Mouse (Mus musculus) stomach, postnatal 0 days (tissue): ENCODE results near the gene Ctsc. TPM values are rescaled to one million over a fixed set of nuclear protein-coding genes. Genes with fewer than 3 reads are reported as not detected.

Source experiments
- ATAC-seq: fragments of 200-750 bp; cut with Nextera tagmentation; 2 replicates; pipeline ENCODE4 v1.8.0; 2017; ENCODE audit not compliant: low FRiP score, low TSS enrichment
- DNase-seq: peaks from one replicate; pipeline ENCODE4 v3.0.0-alpha.2; 2016; ENCODE audit warnings: low spot score
- H3K27ac ChIP-seq: fragments of 300-500 bp; sonication (generic); replicated peaks from 2 replicates; pipeline ENCODE4 v1.5.1; 2014; ENCODE audit warnings: mild to moderate bottlenecking, control low read depth
- H3K27me3 ChIP-seq: fragments of 300-500 bp; sonication (generic); 2 replicates; pipeline ENCODE4 v1.6.1; 2014; ENCODE audit warnings: low read length; ENCODE audit not compliant: control insufficient read depth, insufficient read depth
- H3K36me3 ChIP-seq: fragments of 300-500 bp; sonication (generic); 2 replicates; pipeline ENCODE4 v1.6.1; 2014; ENCODE audit warnings: low read length, mixed read lengths; ENCODE audit not compliant: control insufficient read depth, insufficient read depth
- H3K4me1 ChIP-seq: fragments of 300-500 bp; sonication (generic); replicated peaks from 2 replicates; pipeline ENCODE4 v1.6.1; 2014; ENCODE audit warnings: antibody characterized with exemption; ENCODE audit not compliant: control insufficient read depth, insufficient read depth
- H3K4me2 ChIP-seq: fragments of 300-500 bp; sonication (generic); replicated peaks from 2 replicates; pipeline ENCODE4 v1.6.1; 2014; ENCODE audit warnings: low read depth, mild to moderate bottlenecking, control low read depth, moderate library complexity
- H3K4me3 ChIP-seq: fragments of 300-500 bp; sonication (generic); 2 replicates; pipeline ENCODE4 v1.5.1; 2014; ENCODE audit warnings: low read depth, low read length, control low read depth
- H3K9ac ChIP-seq: fragments of 300-500 bp; sonication (generic); 2 replicates; pipeline ENCODE4 v1.6.1; 2014; ENCODE audit warnings: mild to moderate bottlenecking, low read length, control low read depth, mixed read lengths
- H3K9me3 ChIP-seq: fragments of 300-500 bp; sonication (generic); 2 replicates; pipeline ENCODE4 v1.6.1; 2016; ENCODE audit warnings: low read length; ENCODE audit not compliant: control insufficient read depth
- CTCF ChIP-seq: IDR thresholded peaks from 2 replicates; pipeline ENCODE4 v1.5.1; 2016; ENCODE audit warnings: antibody characterized with exemption, low read depth, mild to moderate bottlenecking, moderate library complexity
- EP300 ChIP-seq: optimal IDR thresholded peaks from 2 replicates; pipeline ENCODE3; 2016; ENCODE audit warnings: antibody characterized with exemption
- WGBS: fragments of 180-500 bp; shearing (Covaris S2); extraction: QIAGEN DNeasy Blood & Tissue Kit; methylation state at CpG from one replicate; pipeline ENCODE4 v1.1.7; 2014; 5-methylcytosine and 5-hydroxymethylcytosine counted together
- polyA plus RNA-seq: library from polyadenylated mRNA; unstranded; fragments of >200 nt; fragmentation: Nextera tagmentation; extraction: Ambion mirVana; gene quantifications from 2 replicates; pipeline ENCODE4 v1.2.1, GENCODE M21; 2015

Ctsc gene
- polyA plus RNA-seq, 1 experiment from 2014 or later, result 65.8 TPM

DNA sequence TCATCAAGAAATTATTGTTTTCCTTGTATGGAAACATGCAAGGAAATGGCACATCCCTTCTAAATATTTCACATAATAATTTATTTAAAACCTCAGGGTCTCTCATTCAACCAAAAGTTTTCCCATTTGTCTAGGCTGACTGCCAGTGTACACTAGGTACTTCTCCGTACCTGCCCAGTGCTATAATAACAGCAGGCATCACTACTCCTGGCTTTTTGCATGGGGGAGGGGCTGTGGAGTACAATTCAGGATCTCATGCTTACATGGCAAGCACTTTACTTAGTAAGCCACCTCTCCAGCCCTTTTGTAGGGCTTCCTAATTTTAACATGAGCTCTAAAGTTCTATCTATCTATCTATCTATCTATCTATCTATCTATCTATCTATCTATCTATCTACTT, 8.0 kb upstream of the Ctsc start:
- 34% methylated on average over 1 of the region's 1 CpGs for WGBS
- ATAC-seq (no peak), DNase-seq (no peak)

DNA sequence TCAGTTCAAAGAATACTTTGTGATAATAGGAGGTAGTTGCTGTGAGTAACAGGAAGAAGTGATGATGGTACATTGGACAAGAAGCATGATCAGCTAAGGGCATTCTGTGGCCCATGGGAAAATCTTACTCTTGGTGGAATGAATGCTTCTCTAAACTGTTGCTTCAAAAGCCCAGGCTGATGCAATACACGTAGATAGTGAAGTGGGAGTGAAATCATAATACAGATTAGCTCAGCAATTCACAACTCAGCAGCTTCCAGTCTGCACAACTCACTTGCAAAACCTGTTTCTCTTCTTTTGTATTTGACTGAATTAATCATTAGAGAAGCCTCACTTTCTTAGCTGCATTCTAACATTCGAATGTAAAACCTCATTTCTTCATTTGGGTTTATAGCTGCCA, 6.4 kb upstream of the Ctsc start:
- no peak overlapping the region for H3K4me2 ChIP-seq
- 12% methylated on average over 2 of the region's 2 CpGs for WGBS

More for the DNA sequence above, 8.0 kb upstream of the Ctsc start:
- no peaks in the 10 kb centered on the region for H3K27me3 ChIP-seq
- H3K4me3 ChIP-seq, result no peak overlapping the region
- H3K9ac ChIP-seq, result no peak overlapping the region
- H3K36me3 ChIP-seq, result no peaks in the 10 kb centered on the region
- no peak for TF ChIP-seq CTCF
- TF ChIP-seq EP300, result no peak
- no peaks in the 10 kb centered on the region for H3K9me3 ChIP-seq
- no peak overlapping the region for H3K27ac ChIP-seq
- no peak overlapping the region for H3K4me2 ChIP-seq
- H3K4me1 ChIP-seq, result no peaks in the 10 kb centered on the region

DNA sequence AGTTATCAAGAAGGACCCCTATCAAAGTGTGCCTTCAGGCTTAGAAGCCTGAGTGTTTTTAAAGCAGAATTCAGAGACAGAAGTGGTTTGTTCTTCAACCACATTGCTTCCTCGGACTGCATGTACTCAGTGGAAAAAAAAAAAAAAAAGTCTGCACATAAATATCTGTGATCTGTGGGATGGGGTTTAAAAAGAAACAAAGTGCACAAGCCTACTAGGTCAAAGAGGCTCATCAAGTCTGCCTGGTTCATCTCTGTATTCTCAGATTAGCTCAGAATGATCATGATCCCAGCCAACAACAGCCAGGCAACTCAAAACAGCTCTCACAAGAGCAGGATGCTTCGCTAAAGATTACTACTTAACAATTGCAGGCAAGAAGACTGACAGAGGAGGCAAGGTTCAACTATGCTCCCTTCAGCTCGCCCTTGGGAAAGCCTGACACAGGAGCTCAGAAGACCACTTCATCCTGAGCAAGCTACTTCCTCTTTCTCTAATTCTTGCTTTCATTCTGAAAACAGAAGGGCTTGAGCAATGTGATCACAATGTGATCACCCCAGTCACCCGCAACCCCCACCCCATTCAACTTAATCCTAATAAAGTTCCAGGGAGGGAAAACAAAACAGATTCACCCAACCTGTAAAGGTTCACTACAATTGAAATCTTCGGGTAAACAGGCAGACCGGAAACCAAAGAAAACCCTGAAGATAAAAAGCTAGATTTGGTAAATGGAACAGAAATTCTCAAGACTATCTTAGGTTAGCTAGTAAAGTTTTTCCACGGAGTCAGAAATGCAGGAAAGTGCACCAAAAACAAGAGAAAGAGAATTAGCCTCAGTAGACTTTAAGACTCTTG, 745 bp upstream of the Ctsc start:
- ATAC-seq (no peak), DNase-seq (peak; percentile 15)
- TF ChIP-seq EP300, result no peak
- TF ChIP-seq CTCF, result no peak
- H3K9me3 ChIP-seq, result no peaks in the 10 kb centered on the region
- H3K4me3 ChIP-seq, result peak overlapping the region; percentile 60
- no peaks in the 10 kb centered on the region for H3K36me3 ChIP-seq
- peak overlapping the region; percentile 79; the same call in 1 of the 2 replicates for H3K9ac ChIP-seq
- H3K4me1 ChIP-seq, result no peaks in the 10 kb centered on the region
- whole genome bisulfite sequencing, result 44% methylated on average over 7 of the region's 7 CpGs
- H3K27ac ChIP-seq, result peak overlapping the region; percentile 87
- peak overlapping the region; percentile 85 for H3K4me2 ChIP-seq
- H3K27me3 ChIP-seq, result no peaks in the 10 kb centered on the region

More for the DNA sequence above, 6.4 kb upstream of the Ctsc start:
- H3K4me3 ChIP-seq, result no peak overlapping the region
- H3K27me3 ChIP-seq, result no peaks in the 10 kb centered on the region
- no peak overlapping the region for H3K27ac ChIP-seq
- TF ChIP-seq EP300, result no peak
- TF ChIP-seq CTCF, result no peak
- H3K4me1 ChIP-seq, result no peaks in the 10 kb centered on the region
- no peaks in the 10 kb centered on the region for H3K36me3 ChIP-seq
- DNase-seq, result peak; percentile 16
- no peaks in the 10 kb centered on the region for H3K9me3 ChIP-seq
- no peak overlapping the region for H3K9ac ChIP-seq
- peak; percentile 92 for ATAC-seq

DNA sequence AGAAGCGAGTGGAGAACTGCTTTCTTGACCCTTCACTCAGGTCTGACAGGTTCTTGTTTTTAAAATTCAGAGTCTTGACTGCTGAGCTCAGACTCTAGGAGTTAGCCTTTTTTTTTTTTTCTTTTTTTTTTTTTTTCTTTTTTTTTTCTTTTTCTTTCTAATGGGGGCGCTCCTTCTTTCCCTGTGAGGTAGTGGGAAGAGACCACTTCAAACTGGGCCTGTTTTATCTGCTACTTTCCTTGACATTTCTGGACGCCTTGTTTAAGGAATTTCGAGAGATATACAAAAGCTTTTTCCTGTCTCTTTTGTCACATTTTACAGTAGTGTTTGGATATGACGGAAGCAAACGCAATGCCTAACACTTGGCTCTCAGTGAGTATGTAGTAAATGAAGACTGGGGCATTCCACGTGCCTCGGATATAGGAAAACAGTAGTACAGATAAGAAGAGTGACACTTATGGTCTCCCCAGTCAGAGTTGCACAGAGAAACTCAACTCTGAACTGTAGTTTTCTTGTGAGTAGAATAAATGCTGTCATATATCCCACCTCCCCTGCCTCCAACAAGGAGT, 827 bp downstream of the Ctsc start:
- Histone ChIP-seq H3K9me3 (no peaks in the 10 kb centered on the region), H3K4me3 (peak overlapping the region; percentile 60), H3K27me3 (no peaks in the 10 kb centered on the region), H3K4me2 (peak overlapping the region; percentile 85), H3K27ac (peak overlapping the region; percentile 87; the same call in 1 of the 2 replicates), H3K36me3 (no peaks in the 10 kb centered on the region), H3K9ac (peak overlapping the region; percentile 79), H3K4me1 (no peaks in the 10 kb centered on the region)
- no peak for TF ChIP-seq EP300
- no peak for TF ChIP-seq CTCF
- no peak for DNase-seq
- 10% methylated on average over 8 of the region's 8 CpGs for WGBS
- no peak for ATAC-seq

DNA sequence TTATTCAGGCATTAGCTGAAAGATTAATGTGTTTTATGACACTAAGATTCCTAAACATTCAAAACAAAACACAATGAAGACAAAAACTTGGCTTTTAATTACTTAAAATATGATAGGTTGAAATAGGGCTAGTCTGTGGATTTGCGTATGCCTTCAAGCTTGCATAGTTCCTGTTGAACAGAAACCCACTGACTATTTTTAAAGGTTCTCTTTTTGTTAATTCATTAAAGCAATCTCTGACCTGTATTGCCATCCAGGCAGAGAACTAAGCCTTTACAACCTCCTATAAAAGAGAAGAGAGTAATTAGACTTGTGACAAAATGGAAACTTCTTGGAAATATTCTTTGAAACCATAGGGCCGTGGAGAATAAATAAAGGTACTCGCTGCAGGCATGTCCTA, 7.4 kb downstream of the Ctsc start:
- Histone ChIP-seq H3K27me3 (no peaks in the 10 kb centered on the region), H3K27ac (no peak overlapping the region), H3K4me1 (no peaks in the 10 kb centered on the region), H3K9ac (no peak overlapping the region), H3K4me2 (no peak overlapping the region), H3K4me3 (no peak overlapping the region), H3K9me3 (no peaks in the 10 kb centered on the region), H3K36me3 (no peaks in the 10 kb centered on the region)
- TF ChIP-seq CTCF (no peak), EP300 (no peak)
- no peak for ATAC-seq
- DNase-seq, result no peak
- WGBS, result 82% methylated on average over 3 of the region's 3 CpGs

DNA sequence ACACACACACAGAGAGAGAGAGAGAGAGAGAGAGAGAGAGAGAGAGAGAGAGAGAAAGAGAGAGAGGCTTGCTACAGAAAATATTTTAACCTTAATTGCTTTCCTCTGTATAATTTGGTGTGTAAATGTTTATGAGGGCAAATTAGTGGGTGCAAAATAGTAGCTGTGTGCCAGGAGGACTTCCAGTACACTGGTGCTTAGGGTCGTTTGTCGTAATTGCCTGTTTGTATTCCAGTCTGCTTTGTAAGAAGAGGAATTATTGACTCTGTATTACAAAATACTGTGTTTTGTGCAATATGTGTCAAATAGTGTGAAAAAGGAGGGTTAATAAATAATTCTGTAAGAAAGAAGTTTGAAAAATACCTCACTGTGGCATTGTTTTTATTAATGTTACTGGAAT, 13.2 kb downstream of the Ctsc start:
- WGBS, result 75% methylated on average over 2 of the region's 2 CpGs
- no peak for ATAC-seq

More for the DNA sequence above, 13.2 kb downstream of the Ctsc start:
- no peak overlapping the region for H3K9ac ChIP-seq
- H3K27me3 ChIP-seq, result no peaks in the 10 kb centered on the region
- no peaks in the 10 kb centered on the region for H3K4me1 ChIP-seq
- H3K4me2 ChIP-seq, result no peak overlapping the region
- no peak for DNase-seq
- no peaks in the 10 kb centered on the region for H3K9me3 ChIP-seq
- no peak overlapping the region for H3K27ac ChIP-seq
- TF ChIP-seq EP300 (no peak), CTCF (no peak)
- no peaks in the 10 kb centered on the region for H3K36me3 ChIP-seq
- no peak overlapping the region for H3K4me3 ChIP-seq
